Mouse (Mus musculus) embryonic fibroblast, embryonic 13.5 days (primary cell): ENCODE results near the gene Aldh1a7. TPM values are rescaled to one million over a fixed set of nuclear protein-coding genes. Genes with fewer than 3 reads are reported as not detected.

ENCODE experiments used
- H3K27ac ChIP-seq: 2 replicates; pipeline ENCODE4 v1.5.1; 2012; ENCODE audit warnings: low read length, control low read depth, inconsistent platforms; ENCODE audit not compliant: insufficient read depth
- H3K4me1 ChIP-seq: 2 replicates; pipeline ENCODE4 v1.6.1; 2011; ENCODE audit warnings: low read length; ENCODE audit not compliant: control insufficient read depth, insufficient read depth
- H3K4me3 ChIP-seq: 2 replicates; pipeline ENCODE4 v1.5.1; 2011; ENCODE audit warnings: mild to moderate bottlenecking, control low read depth, low read length; ENCODE audit not compliant: insufficient read depth
- CTCF ChIP-seq: IDR thresholded peaks from 2 replicates; pipeline ENCODE4 v1.5.1; 2011; ENCODE audit warnings: mild to moderate bottlenecking, control low read depth, low read length, moderate library complexity, borderline replicate concordance; ENCODE audit not compliant: insufficient read depth
- POLR2A ChIP-seq: IDR thresholded peaks from 2 replicates; pipeline ENCODE4 v1.6.1; 2011; ENCODE audit warnings: low read depth, mild to moderate bottlenecking, control low read depth, low read length, moderate library complexity
- polyA plus RNA-seq: library from polyadenylated mRNA; stranded (reverse); fragments of >200 nt; gene quantifications from 2 replicates; pipeline ENCODE4 v1.2.4, GENCODE M21; 2011; ENCODE audit warnings: low read depth; ENCODE audit not compliant: missing spikeins, insufficient read length

Aldh1a7 gene
- 0.60 and 0.68 TPM in 2 replicates for polyA plus RNA-seq

DNA sequence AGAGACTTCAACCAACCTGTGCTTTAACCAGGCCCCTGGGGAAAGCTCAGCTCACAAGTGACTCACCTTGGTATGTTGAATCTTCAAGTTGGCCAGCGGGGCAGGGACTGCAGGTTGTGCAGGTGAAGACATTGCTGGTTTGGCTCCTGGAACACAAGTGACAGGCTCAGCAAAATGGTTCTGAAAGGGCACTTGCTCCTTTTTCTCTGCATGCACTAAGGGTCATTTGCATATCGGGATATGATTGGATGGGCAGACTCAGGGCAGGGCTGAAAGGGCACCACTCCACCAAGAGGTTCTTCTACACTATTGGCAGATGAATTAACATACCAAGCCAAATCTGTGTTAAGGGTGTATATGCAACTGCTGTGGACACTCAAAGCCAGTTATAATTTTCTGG, at the start of gene Aldh1a7:
Aldh1a7 (minus strand) TSS at position 182 of the 400 bp plus-strand sequence.
- no peaks in the 10 kb centered on the region for H3K4me1 ChIP-seq
- no peak for TF ChIP-seq POLR2A
- no peak for TF ChIP-seq CTCF
- no peak within 1 kb of the TSS for H3K4me3 ChIP-seq
- H3K27ac ChIP-seq = no peak within 1 kb of the TSS

DNA sequence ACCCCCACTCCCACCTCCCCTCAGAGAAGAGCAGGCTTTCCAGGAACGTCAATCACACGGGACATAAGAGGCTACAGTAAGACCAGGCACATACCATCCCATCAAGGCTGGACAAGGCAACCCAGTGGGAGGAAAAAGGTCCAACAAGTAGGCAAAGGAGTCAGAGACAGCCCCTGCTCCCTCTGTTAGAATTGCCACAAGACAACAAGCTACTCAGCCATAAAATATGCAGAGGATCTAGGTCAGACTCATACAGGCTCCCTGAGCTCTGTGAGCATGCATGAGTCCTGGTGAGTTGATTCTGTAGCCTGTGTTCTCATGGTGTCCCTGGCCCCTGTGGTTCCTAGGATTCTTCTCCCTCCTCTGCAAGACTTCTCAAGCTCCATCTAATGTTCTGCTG, 48.3 kb upstream of the Aldh1a7 start:
- no peaks in the 10 kb centered on the region for H3K4me1 ChIP-seq
- H3K27ac ChIP-seq = no peak overlapping the region
- H3K4me3 ChIP-seq = no peak overlapping the region
- no peak for TF ChIP-seq CTCF
- TF ChIP-seq POLR2A = no peak

DNA sequence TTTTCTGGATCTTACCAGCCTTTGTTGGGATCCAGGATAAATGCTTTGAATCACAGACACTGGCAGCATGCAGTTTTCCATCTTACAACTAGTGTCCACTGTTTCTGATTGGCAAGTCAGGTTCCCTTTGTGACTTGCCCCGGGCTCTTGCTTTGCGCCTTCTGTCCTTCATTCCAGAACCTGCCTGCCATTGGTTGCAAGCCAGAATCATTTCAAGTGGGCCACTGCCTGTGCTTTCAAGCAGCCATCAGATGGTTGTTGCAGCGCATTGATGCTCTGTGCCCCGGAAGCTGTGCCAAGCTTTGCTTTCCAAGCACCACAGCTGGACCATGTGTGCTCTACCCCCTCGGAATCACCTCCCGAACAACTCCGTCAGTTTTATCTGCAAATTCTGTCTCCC, 46.6 kb upstream of the Aldh1a7 start:
- TF ChIP-seq POLR2A (no peak), CTCF (no peak)
- Histone ChIP-seq H3K27ac (no peak overlapping the region), H3K4me3 (no peak overlapping the region), H3K4me1 (no peaks in the 10 kb centered on the region)

DNA sequence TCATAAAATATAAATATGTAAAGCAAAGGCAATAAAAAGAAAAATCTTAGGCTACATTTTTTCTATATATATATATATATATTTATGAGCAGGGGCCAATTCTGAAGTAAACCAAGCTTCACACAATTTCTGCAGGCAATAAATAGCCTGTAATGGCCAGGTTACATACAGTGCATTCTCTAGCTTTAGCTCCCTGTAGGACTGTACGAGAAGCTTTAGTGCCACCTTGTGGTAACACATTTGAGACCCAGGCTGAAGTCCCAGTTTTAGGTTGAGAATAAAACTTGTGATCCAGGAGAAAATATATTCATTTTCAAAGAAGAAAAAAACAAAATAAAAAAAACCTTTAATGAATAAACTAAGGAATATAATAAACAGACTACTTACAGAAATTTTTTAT, 36.9 kb upstream of the Aldh1a7 start:
- no peak overlapping the region for H3K27ac ChIP-seq
- H3K4me3 ChIP-seq = no peak overlapping the region
- TF ChIP-seq POLR2A = no peak
- no peak for TF ChIP-seq CTCF
- no peaks in the 10 kb centered on the region for H3K4me1 ChIP-seq

DNA sequence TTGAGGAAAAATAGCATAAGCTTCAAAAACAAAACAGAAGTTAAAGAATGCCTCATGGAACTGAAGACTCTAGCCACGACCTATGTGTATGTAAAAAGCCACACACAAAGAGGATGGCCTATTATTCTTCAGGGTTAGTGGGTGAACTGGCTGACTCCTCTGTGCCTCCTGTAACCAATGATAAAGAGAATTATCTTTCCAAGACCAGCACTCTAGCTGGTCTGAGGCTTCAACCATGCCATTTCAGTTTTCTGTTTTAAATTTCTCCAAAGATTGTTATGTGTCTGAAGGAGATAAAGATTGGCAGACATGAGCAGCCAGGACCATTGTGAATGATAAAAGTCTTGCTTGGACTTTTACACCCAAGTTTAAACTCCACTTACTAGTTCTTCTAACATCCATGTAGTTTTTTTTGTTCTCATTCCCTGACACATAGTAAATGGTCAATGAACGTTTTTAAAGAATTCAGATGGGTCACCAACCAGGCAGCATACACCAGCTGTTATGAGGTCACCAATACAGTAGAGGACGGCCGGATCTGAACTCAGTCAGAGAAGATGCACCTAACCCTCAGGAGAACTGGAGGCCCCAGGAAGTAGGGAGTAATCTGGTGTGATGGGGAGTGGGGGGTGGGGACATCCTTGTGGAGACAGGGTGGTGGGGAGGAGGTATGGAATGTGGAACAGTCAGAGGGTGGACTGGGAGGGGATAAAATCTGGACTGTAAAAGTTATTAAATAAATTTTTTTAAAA, 34.5 kb upstream of the Aldh1a7 start:
- TF ChIP-seq CTCF = no peak
- H3K4me1 ChIP-seq = no peaks in the 10 kb centered on the region
- no peak overlapping the region for H3K27ac ChIP-seq
- H3K4me3 ChIP-seq = no peak overlapping the region

DNA sequence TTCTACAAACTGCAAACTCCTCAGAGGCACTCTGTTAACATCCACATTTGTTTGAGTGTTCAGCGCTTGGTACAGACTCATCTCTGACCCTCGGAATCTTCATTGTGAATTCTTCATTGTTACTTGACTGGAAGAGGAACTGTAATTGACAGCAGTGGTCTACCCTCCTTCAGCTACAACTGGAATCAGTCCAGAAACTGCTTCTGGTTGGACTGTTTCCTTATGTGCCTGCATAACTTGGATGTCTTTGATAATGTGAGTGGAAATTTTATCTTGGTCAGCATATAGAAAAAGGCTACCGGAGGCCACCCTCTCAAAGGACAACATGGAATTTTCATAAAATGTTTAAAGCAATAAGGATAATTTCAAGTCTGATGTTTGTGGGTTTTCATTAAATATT, 33.8 kb upstream of the Aldh1a7 start:
- Histone ChIP-seq H3K27ac (no peak overlapping the region), H3K4me1 (no peaks in the 10 kb centered on the region), H3K4me3 (no peak overlapping the region)
- no peak for TF ChIP-seq POLR2A
- TF ChIP-seq CTCF = no peak

DNA sequence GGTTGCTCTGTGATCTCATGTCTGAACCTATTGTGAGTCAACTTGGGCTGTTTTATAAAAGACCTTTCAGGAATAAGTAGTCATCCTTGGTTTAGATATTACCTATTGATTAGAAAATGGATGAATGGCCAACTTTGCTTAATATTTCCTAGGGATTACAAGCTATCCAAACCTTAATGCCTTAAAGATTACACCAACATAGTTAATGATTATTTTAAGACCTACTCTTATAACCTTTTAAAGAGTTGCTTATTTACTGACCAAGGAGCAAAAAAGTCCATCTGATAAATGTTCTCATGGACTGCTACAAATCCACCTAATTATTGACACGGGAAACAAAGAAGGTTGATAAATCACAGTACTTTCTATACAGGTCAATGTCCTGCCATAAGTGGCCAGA, 17.3 kb upstream of the Aldh1a7 start:
- H3K27ac ChIP-seq = no peak overlapping the region
- no peaks in the 10 kb centered on the region for H3K4me1 ChIP-seq
- H3K4me3 ChIP-seq = no peak overlapping the region
- TF ChIP-seq CTCF (no peak), POLR2A (no peak)

DNA sequence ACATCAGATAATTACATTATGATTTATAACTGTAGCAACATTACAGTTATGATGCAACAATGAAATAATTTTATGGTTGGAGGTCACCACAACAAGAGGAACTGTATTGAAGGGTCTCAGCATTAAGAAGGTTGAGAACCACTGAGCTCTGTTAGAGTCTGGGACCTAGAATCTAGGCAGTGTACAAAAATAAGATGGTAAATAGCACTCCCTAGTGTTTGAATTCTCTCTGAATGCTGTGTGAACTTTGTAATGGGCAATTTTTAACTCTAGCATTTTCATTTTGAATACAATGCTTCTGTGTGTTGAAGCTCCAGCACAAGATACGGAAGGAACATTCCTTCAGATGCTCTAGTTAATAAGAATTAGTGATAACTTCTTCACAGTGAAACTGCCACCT, 916 bp upstream of the Aldh1a7 start:
- no peak overlapping the region for H3K4me3 ChIP-seq
- TF ChIP-seq POLR2A = no peak
- TF ChIP-seq CTCF = no peak

DNA sequence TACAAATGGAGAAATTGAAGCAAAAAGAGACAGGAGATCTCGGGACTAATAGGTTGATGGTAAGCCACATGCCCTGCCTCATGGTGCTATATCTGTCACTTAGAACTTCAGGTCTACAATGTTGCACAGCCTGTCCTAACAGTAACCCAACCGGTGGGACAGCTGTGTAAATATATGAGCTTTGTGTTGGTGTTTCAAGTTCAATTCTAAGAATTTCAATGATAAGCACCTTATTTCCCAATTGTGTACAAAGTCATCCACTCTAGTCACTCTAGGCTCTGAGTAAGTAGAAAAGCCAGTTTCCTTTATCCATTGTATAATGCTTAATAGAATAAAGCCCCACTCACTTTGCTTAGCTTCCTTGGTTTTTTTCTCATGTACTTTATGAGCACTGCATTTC, 4.4 kb downstream of the Aldh1a7 start:
- H3K4me3 ChIP-seq = no peak overlapping the region
- H3K4me1 ChIP-seq = no peaks in the 10 kb centered on the region
- H3K27ac ChIP-seq = no peak overlapping the region
- TF ChIP-seq CTCF (no peak), POLR2A (no peak)

More for the DNA sequence above, 916 bp upstream of the Aldh1a7 start:
- no peak overlapping the region for H3K27ac ChIP-seq
- no peaks in the 10 kb centered on the region for H3K4me1 ChIP-seq

DNA sequence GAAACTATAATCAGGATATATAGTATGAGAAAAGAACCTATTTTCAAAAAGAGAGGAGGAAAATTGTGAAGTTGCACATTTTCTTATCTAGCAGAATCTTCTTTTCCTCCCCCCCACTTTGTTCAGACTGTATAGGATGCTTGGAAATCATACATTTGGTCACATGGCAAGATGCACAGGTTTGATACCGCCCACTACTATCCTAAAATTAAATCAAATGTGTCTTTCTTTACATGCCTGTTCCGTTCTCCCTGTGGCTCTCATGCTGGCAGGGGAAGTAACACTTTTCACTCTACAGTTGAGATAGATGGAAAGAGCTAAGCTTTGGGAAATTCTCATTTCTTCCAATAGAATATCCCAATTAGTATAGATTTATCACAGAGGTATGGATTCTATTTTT, 7.1 kb downstream of the Aldh1a7 start:
- Histone ChIP-seq H3K4me3 (no peak overlapping the region), H3K27ac (no peak overlapping the region), H3K4me1 (no peaks in the 10 kb centered on the region)
- TF ChIP-seq POLR2A (no peak), CTCF (no peak)

DNA sequence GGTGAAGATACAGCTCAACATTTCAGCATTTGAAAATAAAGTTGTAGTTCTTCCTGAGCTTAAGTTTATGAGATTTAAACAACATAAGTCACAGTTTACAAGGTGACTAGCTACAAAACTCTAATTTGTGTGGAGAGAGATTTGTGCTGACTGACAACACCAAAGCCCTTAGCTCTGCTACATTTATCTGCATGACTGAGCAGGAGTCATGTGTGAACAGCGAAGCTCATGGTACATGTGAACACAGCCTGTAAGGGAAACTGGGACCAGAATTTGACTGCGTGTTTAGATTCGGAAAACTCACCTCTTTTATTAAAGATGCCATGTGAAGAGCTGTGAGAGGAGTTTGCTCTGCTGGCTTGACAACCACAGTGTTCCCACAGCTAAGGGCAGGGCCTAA, 11.7 kb downstream of the Aldh1a7 start:
- Histone ChIP-seq H3K27ac (no peak overlapping the region), H3K4me3 (no peak overlapping the region), H3K4me1 (no peaks in the 10 kb centered on the region)
- TF ChIP-seq POLR2A (no peak), CTCF (no peak)
